ENCODE assay signal across 23 mouse cellular contexts in genomic region chr17:45612921-45613320, GRCm38 (mm10). TPM values are rescaled to one million over a fixed set of nuclear protein-coding genes. Genes with fewer than 3 reads are reported as not detected.
DNase-seq lines count a peak whose midpoint lies in the region; ATAC-seq lines count a peak whose summit lies in the region.
"Had no signal": no experiment of that assay in that cellular context is flagged by ENCODE, and none has a peak within 500 bp of the region (broad histone marks: within the 10 kb centered on the region; RNA-seq: fewer than 3 reads in every experiment).

No protein-coding gene starts in this region.

- peak; percentile 35 for DNase-seq in testis, postnatal 10 days (ENCODE audit: low spot score)
- no peak for DNase-seq in testis, postnatal 14 days (ENCODE audit: low spot score)
- DNase-seq in ZHBTc4 (ENCODE audit: low read depth, low spot score), result peak; percentile 69
- no peak for DNase-seq in urinary bladder, adult 18-20 months (ENCODE audit: low spot score in 2 of 2)
- DNase-seq in urinary bladder, postnatal 10 days (ENCODE audit: low spot score), result no peak
- DNase-seq: cerebellum, adult 2 months; heart, adult 2 months; heart, postnatal 4 days; kidney, adult 11 months; retina, postnatal 1 day; right cerebral cortex, postnatal 4 days; thymus, postnatal 36 days had no signal

- ATAC-seq in megakaryocyte, adult 5-6 weeks (ENCODE audit: poor library complexity, severe bottlenecking), result peak; percentile 95
- no peak for ATAC-seq in inflammation-experienced regulatory T-cells, adult 6 months
- ATAC-seq: forebrain, embryonic 13.5 days; hindbrain, embryonic 16.5 days; midbrain, embryonic 15.5 days had no signal

RNA-seq across cellular contexts. Expression of gene Mymx, which starts 11.0 kb away (rescaled TPM):
- total RNA-seq in megakaryocyte, adult 5-6 weeks (2015), result not detected in 2 replicates
- not detected in 2 replicates for total RNA-seq in megakaryocyte, adult 5-6 weeks (2017)
- not detected for polyA plus RNA-seq in inflammation-experienced regulatory T-cells, adult 6 months (2017; shearing (Covaris generic))
- total RNA-seq: G1E; gastrocnemius, adult 8-10 months; heart, adult 2 months; heart, postnatal 4 days; left cerebral cortex, postnatal 36 days; megakaryocyte-erythroid progenitor cell, adult 5-6 weeks had no signal
- polyA plus RNA-seq: cerebellum, adult 2 months; forebrain, embryonic 13.5 days; frontal cortex, adult 2 months; G1E; heart, adult 2 months; heart, embryonic 14.5 days; hindbrain, embryonic 16.5 days; midbrain, embryonic 15.5 days had no signal

RNA-seq across cellular contexts. Expression of gene Slc29a1, which starts 13.5 kb away (rescaled TPM):
- 23.8 and 31.2 TPM in 2 replicates for total RNA-seq in megakaryocyte, adult 5-6 weeks (2015)
- total RNA-seq in megakaryocyte, adult 5-6 weeks (2017), result 22.9 and 32.6 TPM in 2 replicates
- polyA plus RNA-seq in inflammation-experienced regulatory T-cells, adult 6 months (2017; shearing (Covaris generic)), result 100 to 1,000 TPM in 2 of 3 experiments, 10 to 100 TPM in 1; 72.2 to 131 (median 109) TPM

RNA-seq across cellular contexts. Expression of gene Hsp90ab1, which starts 39.9 kb away (rescaled TPM):
- total RNA-seq in megakaryocyte, adult 5-6 weeks (2015), result 448 and 487 TPM in 2 replicates
- total RNA-seq in megakaryocyte, adult 5-6 weeks (2017), result 829 and 973 TPM in 2 replicates
- 1,000 to 10,000 TPM in 1 of 3 experiments, 100 to 1,000 TPM in 2; 939 to 1,028 (median 983) TPM for polyA plus RNA-seq in inflammation-experienced regulatory T-cells, adult 6 months (2017; shearing (Covaris generic))

RNA-seq across cellular contexts. Expression of gene Capn11, which starts 46.2 kb away (rescaled TPM):
- 0.67 TPM in 1 of 2 replicates, not detected in the other for total RNA-seq in megakaryocyte, adult 5-6 weeks (2015)
- total RNA-seq in megakaryocyte, adult 5-6 weeks (2017), result not detected in 2 replicates
- polyA plus RNA-seq in inflammation-experienced regulatory T-cells, adult 6 months (2017; shearing (Covaris generic)), result not detected
- total RNA-seq: G1E had no signal
- polyA plus RNA-seq: G1E; heart, adult 2 months had no signal

RNA-seq across cellular contexts. Expression of gene Slc35b2, which starts 49.2 kb away (rescaled TPM):
- 33.7 and 44.9 TPM in 2 replicates for total RNA-seq in megakaryocyte, adult 5-6 weeks (2015)
- 48.2 and 52.2 TPM in 2 replicates for total RNA-seq in megakaryocyte, adult 5-6 weeks (2017)
- polyA plus RNA-seq in inflammation-experienced regulatory T-cells, adult 6 months (2017; shearing (Covaris generic)), result 10 to 100 TPM; 30.2 to 38.1 (median 32.6) TPM

Comparison
In these comparisons a context has a peak if more than half of its experiments do, and no peak if none do; other contexts are left out.
1. DNase-seq: peak in testis, postnatal 10 days (single experiment) and ZHBTc4 (single experiment); none in testis, postnatal 14 days (single experiment), urinary bladder, adult 18-20 months (0 of 2) and urinary bladder, postnatal 10 days (single experiment).